Mouse (Mus musculus): ENCODE data around the gene Cby1. TPM values are rescaled to one million over a fixed set of nuclear protein-coding genes. Genes with fewer than 3 reads are reported as not detected.

Cby1 gene
- polyA plus RNA-seq, 1 experiment from 2014 or later: 48.7 TPM

DNA sequence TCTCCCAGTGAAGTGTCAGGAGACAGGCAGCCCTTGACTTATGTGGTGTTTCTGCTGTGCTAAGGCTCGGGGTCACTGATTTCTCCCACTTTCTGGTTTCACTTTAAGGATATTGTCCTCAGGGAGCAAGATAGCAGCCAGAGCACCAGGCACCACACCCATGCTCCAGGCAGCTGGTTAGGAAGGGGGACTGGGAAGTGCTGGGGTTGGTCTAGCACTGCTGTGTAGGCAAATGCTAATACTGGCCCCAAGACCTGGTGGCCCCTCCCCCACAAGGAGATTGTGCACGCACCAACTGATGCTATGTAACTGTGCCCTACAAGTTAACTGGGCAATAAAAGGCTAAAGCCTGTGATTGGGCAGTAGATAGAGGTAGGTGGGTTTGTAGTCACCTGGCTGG, 28.5 kb upstream of the Cby1 start:
- Histone ChIP-seq H3K9me3 (ENCODE audit: control insufficient read depth, low read length) (no peaks in the 10 kb centered on the region), H3K27ac (replicated peaks in 1 of 2; ENCODE audit: control insufficient read depth in 1 of 2, insufficient read depth in 1 of 2, low read depth in 2 of 2, low read length in 2 of 2) (no peak overlapping the region), H3K9ac (ENCODE audit: low read length) (no peak overlapping the region), H3K4me2 (ENCODE audit: low read length) (no peak overlapping the region), H3K4me3 (ENCODE audit: control insufficient read depth in 1 of 2, insufficient read depth in 1 of 2, low read depth in 1 of 2, low read length in 2 of 2) (no peak overlapping the region), H3K27me3 (ENCODE audit: control insufficient read depth, insufficient read depth, low read length) (no peaks in the 10 kb centered on the region), H3K4me1 (ENCODE audit: control insufficient read depth in 2 of 2, insufficient read depth in 2 of 2, low read length in 2 of 2) (no peaks in the 10 kb centered on the region), H3K36me3 (ENCODE audit: control insufficient read depth, insufficient read depth, low read length) (peaks cover 7% of the 10 kb centered on the region; the same call in 1 of the 2 replicates)
- 54% methylated on average over 2 of the region's 2 CpGs for WGBS
- ATAC-seq (ENCODE audit: insufficient number of reproducible peaks, insufficient read depth, low FRiP score, low read depth): no peak

DNA sequence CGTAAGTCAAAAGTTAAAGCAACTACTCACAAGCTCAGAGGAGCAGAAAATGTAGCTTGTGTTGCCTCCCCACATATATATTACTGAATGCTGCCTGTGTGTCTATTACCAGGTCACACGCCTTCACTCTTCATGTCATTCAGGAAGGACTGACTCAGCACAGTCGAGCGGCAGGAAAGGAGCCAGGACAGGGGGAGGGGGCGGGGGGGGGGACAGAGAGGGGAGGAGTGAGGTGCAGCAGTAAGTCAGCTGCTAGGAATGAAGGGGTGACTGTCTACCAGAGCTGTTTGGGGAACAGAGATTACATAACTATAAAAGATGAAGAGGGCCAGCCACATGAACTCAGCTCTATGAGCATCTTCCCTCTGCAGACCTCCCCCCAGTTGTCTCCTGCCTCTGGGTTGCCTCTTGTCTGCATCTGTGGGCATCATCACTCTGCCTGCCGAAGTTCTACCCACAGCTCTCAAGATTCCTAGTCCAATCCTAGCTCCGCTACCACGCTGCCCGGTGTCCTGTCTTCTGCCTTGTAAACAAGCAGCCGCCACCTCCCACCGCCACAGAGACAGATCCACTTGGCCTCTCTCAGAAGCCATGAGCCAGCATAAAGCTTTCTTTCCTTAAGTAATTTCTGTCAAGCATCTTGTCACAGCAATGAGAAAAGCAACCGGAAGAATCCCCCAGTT, 17.7 kb upstream of the Cby1 start:
- Histone ChIP-seq H3K27ac (replicated peaks in 1 of 2; ENCODE audit: control insufficient read depth in 1 of 2, insufficient read depth in 1 of 2, low read depth in 2 of 2, low read length in 2 of 2) (no peak overlapping the region), H3K27me3 (ENCODE audit: control insufficient read depth, insufficient read depth, low read length) (no peaks in the 10 kb centered on the region), H3K4me1 (ENCODE audit: control insufficient read depth in 2 of 2, insufficient read depth in 2 of 2, low read length in 2 of 2) (no peaks in the 10 kb centered on the region), H3K9ac (ENCODE audit: low read length) (no peak overlapping the region), H3K36me3 (ENCODE audit: control insufficient read depth, insufficient read depth, low read length) (peaks cover 8% of the 10 kb centered on the region; the same call in 1 of the 2 replicates), H3K4me2 (ENCODE audit: low read length) (no peak overlapping the region), H3K4me3 (ENCODE audit: control insufficient read depth in 1 of 2, insufficient read depth in 1 of 2, low read depth in 1 of 2, low read length in 2 of 2) (no peak overlapping the region), H3K9me3 (ENCODE audit: control insufficient read depth, low read length) (no peaks in the 10 kb centered on the region)
- 55% methylated on average over 11 of the region's 12 CpGs for WGBS
- no peak for ATAC-seq (ENCODE audit: insufficient number of reproducible peaks, insufficient read depth, low FRiP score, low read depth)

DNA sequence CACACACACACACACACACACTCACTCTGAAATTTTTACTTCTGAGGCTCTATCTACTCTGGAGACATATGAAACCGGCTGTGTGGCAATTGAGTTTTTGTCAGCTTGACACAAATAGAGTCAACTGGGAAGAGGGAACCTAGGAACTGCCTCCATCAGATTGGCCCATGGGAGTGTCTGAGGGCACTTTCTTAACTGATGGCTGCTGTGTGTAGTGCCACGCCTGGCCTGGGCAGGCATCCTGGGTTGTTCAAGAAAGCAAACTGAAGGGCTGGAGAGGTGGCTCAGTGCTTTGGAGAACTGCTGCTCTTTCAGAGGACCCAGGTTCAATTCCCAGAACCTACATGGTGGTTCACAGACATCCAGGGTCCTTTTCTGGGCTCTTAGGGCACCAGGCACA, 13.5 kb upstream of the Cby1 start:
- no peak overlapping the region for H3K9ac ChIP-seq (ENCODE audit: low read length)
- WGBS: 76% methylated on average over 2 of the region's 2 CpGs
- no peak overlapping the region for H3K27ac ChIP-seq (replicated peaks in 1 of 2; ENCODE audit: control insufficient read depth in 1 of 2, insufficient read depth in 1 of 2, low read depth in 2 of 2, low read length in 2 of 2)
- no peak for ATAC-seq (ENCODE audit: insufficient number of reproducible peaks, insufficient read depth, low FRiP score, low read depth)
- no peak overlapping the region for H3K4me2 ChIP-seq (ENCODE audit: low read length)
- H3K4me3 ChIP-seq (ENCODE audit: control insufficient read depth in 1 of 2, insufficient read depth in 1 of 2, low read depth in 1 of 2, low read length in 2 of 2): no peak overlapping the region
- H3K9me3 ChIP-seq (ENCODE audit: control insufficient read depth, low read length): no peaks in the 10 kb centered on the region
- no peaks in the 10 kb centered on the region for H3K27me3 ChIP-seq (ENCODE audit: control insufficient read depth, insufficient read depth, low read length)
- H3K4me1 ChIP-seq (ENCODE audit: control insufficient read depth in 2 of 2, insufficient read depth in 2 of 2, low read length in 2 of 2): no peaks in the 10 kb centered on the region
- no peaks in the 10 kb centered on the region for H3K36me3 ChIP-seq (ENCODE audit: control insufficient read depth, insufficient read depth, low read length)

DNA sequence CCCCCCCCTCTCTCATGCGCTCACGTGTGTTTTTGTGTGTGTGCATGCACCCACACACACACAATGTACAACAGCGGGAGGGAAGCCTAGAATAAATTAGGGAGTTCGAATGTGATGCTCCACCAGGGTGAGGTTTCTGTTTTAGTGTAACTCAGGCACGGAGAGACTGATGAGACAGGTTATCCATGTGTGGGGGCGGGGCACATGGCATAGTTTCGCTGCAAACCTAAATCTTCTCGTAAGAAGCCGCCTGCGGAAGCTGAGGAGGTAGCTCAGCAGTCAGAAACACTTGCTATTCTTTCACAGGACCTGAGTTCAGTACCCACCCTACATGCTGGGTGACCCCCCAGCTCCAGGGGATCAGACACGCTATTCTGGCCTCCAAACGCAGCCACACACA, 10.9 kb upstream of the Cby1 start:
- Histone ChIP-seq H3K27ac (replicated peaks in 1 of 2; ENCODE audit: control insufficient read depth in 1 of 2, insufficient read depth in 1 of 2, low read depth in 2 of 2, low read length in 2 of 2) (no peak overlapping the region), H3K4me1 (ENCODE audit: control insufficient read depth in 2 of 2, insufficient read depth in 2 of 2, low read length in 2 of 2) (no peaks in the 10 kb centered on the region), H3K36me3 (ENCODE audit: control insufficient read depth, insufficient read depth, low read length) (no peaks in the 10 kb centered on the region), H3K27me3 (ENCODE audit: control insufficient read depth, insufficient read depth, low read length) (no peaks in the 10 kb centered on the region), H3K9ac (ENCODE audit: low read length) (no peak overlapping the region), H3K4me3 (ENCODE audit: control insufficient read depth in 1 of 2, insufficient read depth in 1 of 2, low read depth in 1 of 2, low read length in 2 of 2) (no peak overlapping the region), H3K4me2 (ENCODE audit: low read length) (no peak overlapping the region), H3K9me3 (ENCODE audit: control insufficient read depth, low read length) (0 out of 2 replicates have a peak, but pooled peaks cover 5% of the 10 kb centered on the region)
- 85% methylated on average over 12 of the region's 12 CpGs for WGBS
- ATAC-seq (ENCODE audit: insufficient number of reproducible peaks, insufficient read depth, low FRiP score, low read depth): no peak

DNA sequence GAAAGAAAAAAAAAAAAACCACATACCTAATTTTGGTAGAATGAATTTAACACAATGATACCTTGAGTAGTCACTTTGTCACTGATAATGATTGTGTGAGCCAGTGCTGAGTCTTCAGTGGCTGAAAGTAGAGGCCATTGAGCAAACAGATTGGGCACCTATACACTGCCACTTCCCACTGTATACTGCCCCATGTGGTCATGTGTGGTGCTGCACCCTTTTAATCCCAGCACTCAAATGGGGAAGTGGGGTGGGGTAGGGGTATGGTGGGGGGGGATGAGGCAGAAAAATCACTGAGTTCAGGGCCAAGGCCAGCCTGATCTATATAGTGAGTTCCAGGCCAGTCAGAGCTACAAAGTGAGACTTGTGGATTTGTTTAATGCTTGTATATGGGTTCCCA, 8.4 kb upstream of the Cby1 start:
- Histone ChIP-seq H3K4me1 (ENCODE audit: control insufficient read depth in 2 of 2, insufficient read depth in 2 of 2, low read length in 2 of 2) (no peaks in the 10 kb centered on the region), H3K9ac (ENCODE audit: low read length) (no peak overlapping the region), H3K9me3 (ENCODE audit: control insufficient read depth, low read length) (0 out of 2 replicates have a peak, but pooled peaks cover 5% of the 10 kb centered on the region), H3K4me3 (ENCODE audit: control insufficient read depth in 1 of 2, insufficient read depth in 1 of 2, low read depth in 1 of 2, low read length in 2 of 2) (no peak overlapping the region), H3K36me3 (ENCODE audit: control insufficient read depth, insufficient read depth, low read length) (no peaks in the 10 kb centered on the region), H3K27me3 (ENCODE audit: control insufficient read depth, insufficient read depth, low read length) (no peaks in the 10 kb centered on the region), H3K4me2 (ENCODE audit: low read length) (no peak overlapping the region), H3K27ac (replicated peaks in 1 of 2; ENCODE audit: control insufficient read depth in 1 of 2, insufficient read depth in 1 of 2, low read depth in 2 of 2, low read length in 2 of 2) (no peak overlapping the region)
- no peak for ATAC-seq (ENCODE audit: insufficient number of reproducible peaks, insufficient read depth, low FRiP score, low read depth)

DNA sequence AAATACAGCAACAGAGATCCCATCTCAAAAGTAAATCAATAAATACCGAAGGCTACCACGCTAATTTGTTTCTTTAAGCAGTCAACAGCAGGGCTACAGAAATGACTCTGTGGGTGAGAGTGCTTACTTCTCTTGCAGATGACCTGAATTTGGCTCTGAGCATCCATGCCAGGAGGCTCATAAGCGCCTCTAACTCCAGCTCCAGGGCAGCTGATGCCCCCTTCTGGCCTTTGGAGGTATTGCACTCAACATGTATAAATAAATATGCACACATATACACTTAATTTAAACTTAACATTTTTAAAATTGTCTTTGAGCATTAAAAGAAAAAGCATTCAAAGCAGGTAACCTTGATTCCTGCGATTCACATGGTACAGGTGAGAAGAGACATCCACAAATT, 7.5 kb upstream of the Cby1 start:
- WGBS: 72% methylated on average over 4 of the region's 4 CpGs
- Histone ChIP-seq H3K9me3 (ENCODE audit: control insufficient read depth, low read length) (0 out of 2 replicates have a peak, but pooled peaks cover 5% of the 10 kb centered on the region), H3K9ac (ENCODE audit: low read length) (no peak overlapping the region), H3K27me3 (ENCODE audit: control insufficient read depth, insufficient read depth, low read length) (no peaks in the 10 kb centered on the region), H3K27ac (replicated peaks in 1 of 2; ENCODE audit: control insufficient read depth in 1 of 2, insufficient read depth in 1 of 2, low read depth in 2 of 2, low read length in 2 of 2) (no peak overlapping the region), H3K36me3 (ENCODE audit: control insufficient read depth, insufficient read depth, low read length) (no peaks in the 10 kb centered on the region), H3K4me2 (ENCODE audit: low read length) (no peak overlapping the region), H3K4me3 (ENCODE audit: control insufficient read depth in 1 of 2, insufficient read depth in 1 of 2, low read depth in 1 of 2, low read length in 2 of 2) (no peak overlapping the region), H3K4me1 (ENCODE audit: control insufficient read depth in 2 of 2, insufficient read depth in 2 of 2, low read length in 2 of 2) (no peaks in the 10 kb centered on the region)
- no peak for ATAC-seq (ENCODE audit: insufficient number of reproducible peaks, insufficient read depth, low FRiP score, low read depth)

DNA sequence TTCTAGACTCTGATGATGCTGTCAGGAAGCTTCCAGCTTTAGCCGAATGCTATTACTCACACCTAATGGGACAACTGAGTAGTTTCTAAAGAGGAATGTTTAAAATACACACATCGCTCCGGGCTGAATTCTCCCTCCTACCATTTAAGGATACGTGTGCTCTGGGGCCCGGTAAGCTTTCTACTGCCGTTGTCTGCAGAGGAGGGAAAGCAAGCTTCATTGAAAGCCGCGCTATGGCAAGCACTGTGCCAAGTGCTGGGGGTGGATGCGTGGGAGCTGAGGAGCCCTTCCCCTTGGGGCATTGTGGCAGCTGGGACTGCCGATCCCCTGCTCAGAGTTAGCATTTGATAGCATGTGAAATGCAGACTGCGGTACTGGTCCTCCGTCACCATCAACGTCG, 2.5 kb upstream of the Cby1 start:
- Histone ChIP-seq H3K9ac (ENCODE audit: low read length) (no peak overlapping the region), H3K27ac (replicated peaks in 1 of 2; ENCODE audit: control insufficient read depth in 1 of 2, insufficient read depth in 1 of 2, low read depth in 2 of 2, low read length in 2 of 2) (no peak overlapping the region), H3K27me3 (ENCODE audit: control insufficient read depth, insufficient read depth, low read length) (no peaks in the 10 kb centered on the region), H3K36me3 (ENCODE audit: control insufficient read depth, insufficient read depth, low read length) (no peaks in the 10 kb centered on the region), H3K4me3 (ENCODE audit: control insufficient read depth in 1 of 2, insufficient read depth in 1 of 2, low read depth in 1 of 2, low read length in 2 of 2) (no peak overlapping the region), H3K4me1 (ENCODE audit: control insufficient read depth in 2 of 2, insufficient read depth in 2 of 2, low read length in 2 of 2) (peaks cover 5 to 10% of the 10 kb centered on the region in 2 experiments), H3K4me2 (ENCODE audit: low read length) (no peak overlapping the region), H3K9me3 (ENCODE audit: control insufficient read depth, low read length) (0 out of 2 replicates have a peak, but pooled peaks cover 4% of the 10 kb centered on the region)
- no peak for ATAC-seq (ENCODE audit: insufficient number of reproducible peaks, insufficient read depth, low FRiP score, low read depth)
- 86% methylated on average over 14 of the region's 14 CpGs for WGBS
